Comparison of ENCODE assay signal across 18 mouse cellular contexts in the genomic region with DNA sequence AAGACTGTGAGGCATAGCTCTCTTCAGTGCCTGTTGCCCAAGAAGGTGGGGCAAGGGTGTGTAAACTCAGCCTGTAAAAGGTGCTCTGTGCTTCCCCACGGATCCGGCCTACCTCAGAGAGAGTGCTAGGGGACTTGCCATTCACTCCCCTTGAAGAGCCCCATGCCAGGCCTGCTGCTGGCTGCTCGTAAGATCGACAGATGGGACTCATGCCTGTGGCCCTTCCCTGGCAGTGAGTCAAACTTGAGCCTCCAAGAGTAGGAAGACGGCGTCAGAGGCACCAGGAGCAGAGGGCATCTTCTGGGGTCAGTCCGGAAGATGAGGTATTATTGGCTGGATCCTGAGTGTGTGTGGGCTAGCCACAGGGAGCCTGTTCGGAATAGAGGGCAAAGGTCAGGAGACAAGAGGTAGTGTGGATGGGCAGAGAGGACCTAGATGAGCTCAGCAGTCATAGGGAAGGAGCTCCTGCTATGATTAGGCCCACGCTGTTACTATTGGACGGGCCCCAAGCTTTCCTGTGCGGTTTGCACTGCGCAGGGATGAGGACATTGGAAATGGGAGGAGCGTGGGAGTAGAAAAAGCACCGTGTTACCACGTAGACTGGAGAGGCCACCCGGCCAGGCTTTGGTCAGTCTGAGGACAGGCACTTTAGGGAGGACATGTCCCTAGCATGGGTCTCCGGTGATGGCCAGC. TPM values are rescaled to one million over a fixed set of nuclear protein-coding genes. Genes with fewer than 3 reads are reported as not detected.
DNase-seq lines count a peak whose midpoint lies in the region; TF ChIP-seq lines count a peak whose summit lies in the region.
"Had no signal": no experiment of that assay in that cellular context is flagged by ENCODE, and none has a peak within 500 bp of the region (broad histone marks: within the 10 kb centered on the region; RNA-seq: fewer than 3 reads in every experiment).

No protein-coding gene starts in this region.

- DNase-seq in heart, adult 11 months = peak; percentile 90
- no peak for DNase-seq in heart, adult 2 months
- DNase-seq in layer of hippocampus, adult 2 months (ENCODE audit: low spot score in 2 of 2) = no peak
- DNase-seq in layer of hippocampus, postnatal 36 days = no peak
- DNase-seq in cerebellum, adult 11-12 months = peak; percentile 97
- DNase-seq in ovary, postnatal 14 days (ENCODE audit: low spot score) = no peak
- DNase-seq in urinary bladder, postnatal 4 days (ENCODE audit: low spot score in 2 of 2) = no peak
- DNase-seq: embryo, embryonic 11 days; gastrocnemius, postnatal 14 days; kidney, postnatal 10 days; liver, postnatal 0 days had no signal

- H3K27ac ChIP-seq in heart, adult 2 months = no peak overlapping the region
- H3K27ac ChIP-seq in layer of hippocampus, adult 2 months = peak overlapping the region; percentile 81
- H3K27ac ChIP-seq in cortical plate, adult 2 months (ENCODE audit: insufficient read depth, low read length) = peak overlapping the region; percentile 53
- H3K27ac ChIP-seq: heart, embryonic 13.5 days; macrophage had no signal

- no peak for TF ChIP-seq POLR2A in heart, adult 2 months (IDR thresholded peaks at IDR 0.05; ENCODE audit: insufficient read depth, low read depth, low read length)
- TF ChIP-seq POLR2A in cortical plate, adult 2 months (IDR thresholded peaks at IDR 0.05; ENCODE audit: extremely low read depth, insufficient read depth, low read length) = no peak

- no peak overlapping the region for H3K4me3 ChIP-seq in heart, adult 2 months
- no peak overlapping the region for H3K4me3 ChIP-seq in layer of hippocampus, adult 2 months
- H3K4me3 ChIP-seq in cortical plate, adult 2 months (ENCODE audit: insufficient read depth, low read length) = no peak overlapping the region
- H3K4me3 ChIP-seq: heart, embryonic 13.5 days had no signal

- intact Hi-C loops in heart, adult 2 months (cut with DNase I) = no loop called here

- no peaks in the 10 kb centered on the region for H3K79me2 ChIP-seq in heart, adult 2 months (replicated peaks; ENCODE audit: control insufficient read depth, insufficient read depth, low read length)

- no peak for TF ChIP-seq CTCF in heart, adult 2 months (IDR thresholded peaks at IDR 0.05)
- TF ChIP-seq CTCF in layer of hippocampus, adult 2 months (conservative IDR thresholded peaks at IDR 0.05) = no peak
- no peak for TF ChIP-seq CTCF in cortical plate, adult 2 months (IDR thresholded peaks at IDR 0.05; ENCODE audit: extremely low read depth, insufficient read depth, low read length)

- no peak overlapping the region for H3K9ac ChIP-seq in heart, adult 2 months (ENCODE audit: low read depth, low read length)
- H3K9ac ChIP-seq: heart, embryonic 13.5 days; liver, postnatal 0 days had no signal

- 0 out of 2 replicates have a peak, but pooled peaks cover 1% of the 10 kb centered on the region for H3K4me1 ChIP-seq in heart, adult 2 months (ENCODE audit: control insufficient read depth, insufficient read depth, low read length)
- peaks cover 22% of the 10 kb centered on the region for H3K4me1 ChIP-seq in cortical plate, adult 2 months (ENCODE audit: control insufficient read depth, insufficient read depth, low read length)

- 78% methylated on average over 17 of the region's 17 CpGs for WGBS in heart, adult 2 months

- H3K27me3 ChIP-seq in heart, adult 2 months (ENCODE audit: control insufficient read depth, insufficient read depth, low read length) = peaks cover 3% of the 10 kb centered on the region

- H3K36me3 ChIP-seq in heart, adult 2 months (ENCODE audit: control insufficient read depth, insufficient read depth, low read length) = no peaks in the 10 kb centered on the region
- H3K36me3 ChIP-seq: heart, embryonic 13.5 days had no signal

- TF ChIP-seq EP300 in heart, adult 2 months (IDR thresholded peaks at IDR 0.05; ENCODE audit: insufficient read depth, low read depth, low read length) = no peak

RNA-seq across cellular contexts. Expression of a gene that starts 14.8 kb away (rescaled TPM):
- not detected for total RNA-seq in heart, adult 2 months (2021)
- polyA plus RNA-seq in heart, adult 2 months (2012; rRNA removed) = not detected in 2 replicates
- under 1 TPM; 0.20 to 0.37 TPM for total RNA-seq in layer of hippocampus, adult 2 months (2021)
- under 1 TPM; 0.40 to 0.71 TPM for total RNA-seq in layer of hippocampus, postnatal 36 days (2021)
- 0.15 and 0.38 TPM in 2 replicates for polyA plus RNA-seq in cortical plate, adult 2 months (2012; rRNA removed)
- total RNA-seq: gastrocnemius, postnatal 14 days; hematopoietic stem cell, adult 5-6 weeks; left cerebral cortex, adult 18-20 months had no signal
- polyA plus RNA-seq: heart, embryonic 13.5 days; limb, embryonic 14.5 days; liver, postnatal 0 days; macrophage; Patski had no signal

Comparison
In these comparisons a context has a peak if more than half of its experiments do, and no peak if none do; other contexts are left out.
1. DNase-seq: peak in heart, adult 11 months (single experiment) and cerebellum, adult 11-12 months (single experiment); none in heart, adult 2 months (0 of 2), layer of hippocampus, adult 2 months (0 of 2), layer of hippocampus, postnatal 36 days (0 of 2), ovary, postnatal 14 days (single experiment) and urinary bladder, postnatal 4 days (0 of 2).